Mouse (Mus musculus) cortical plate, adult 2 months (tissue): ENCODE results near the gene Emid1.
"Not testable (repeated sequence)": the region's sequence is repeated elsewhere in the genome, so short reads cannot be mapped to it uniquely, and the experiment has no call there.

Experiments
- CTCF ChIP-seq: fragments of 200-500 bp; IDR thresholded peaks from 2 replicates; pipeline ENCODE4 v1.5.1; 2011; ENCODE audit warnings: mild to moderate bottlenecking, control low read depth, low read length; ENCODE audit not compliant: insufficient read depth; ENCODE audit errors: extremely low read depth
- POLR2A ChIP-seq: fragments of 200-500 bp; IDR thresholded peaks from 2 replicates; pipeline ENCODE4 v1.6.1; 2011; ENCODE audit warnings: mild to moderate bottlenecking, low read length, control low read depth; ENCODE audit not compliant: insufficient read depth; ENCODE audit errors: extremely low read depth

DNA sequence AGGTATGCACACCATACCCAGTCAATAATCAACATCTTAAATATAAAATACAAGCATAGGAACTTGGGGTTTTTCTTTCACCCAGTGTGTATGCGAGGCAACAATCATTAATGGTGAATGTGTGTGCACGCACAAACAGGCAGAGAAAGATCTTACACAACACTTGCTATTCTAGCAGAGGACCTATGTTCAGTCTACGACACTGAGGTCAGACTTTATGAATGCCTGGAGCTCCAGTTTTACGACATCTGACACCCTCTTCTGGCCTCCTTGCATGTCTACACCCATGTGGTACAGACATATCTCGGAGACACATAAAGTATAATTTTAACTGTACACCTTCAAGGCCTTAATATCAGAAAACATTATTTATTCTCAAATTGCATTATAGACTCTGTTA, 75.2 kb downstream of the Emid1 start:
- not testable (repeated sequence) for TF ChIP-seq POLR2A, CTCF
